Mouse (Mus musculus) limb, embryonic 12.5 days (tissue): ENCODE results near the gene Dnah8. TPM values are rescaled to one million over a fixed set of nuclear protein-coding genes. Genes with fewer than 3 reads are reported as not detected.

Experiments
- ATAC-seq: fragments of 200-750 bp; cut with Nextera tagmentation; 2 replicates; pipeline ENCODE4 v1.8.0; 2017; ENCODE audit warnings: low read depth, moderate TSS enrichment; ENCODE audit not compliant: insufficient number of reproducible peaks, insufficient read depth, low FRiP score, low TSS enrichment
- H3K27ac ChIP-seq: fragments of 300-500 bp; sonication (generic); 2 replicates; pipeline ENCODE4 v1.5.1; 2016; ENCODE audit warnings: mild to moderate bottlenecking, moderate library complexity
- H3K27me3 ChIP-seq: fragments of 300-500 bp; sonication (generic); 2 replicates; pipeline ENCODE4 v1.6.1; 2016; ENCODE audit warnings: mild to moderate bottlenecking, moderate library complexity
- H3K36me3 ChIP-seq: fragments of 300-500 bp; sonication (generic); 2 replicates; pipeline ENCODE4 v1.6.1; 2016; ENCODE audit warnings: mild to moderate bottlenecking, moderate library complexity
- H3K4me1 ChIP-seq: fragments of 300-500 bp; sonication (generic); replicated peaks from 2 replicates; pipeline ENCODE4 v1.6.1; 2016
- H3K4me2 ChIP-seq: fragments of 300-500 bp; sonication (generic); 2 replicates; pipeline ENCODE4 v1.6.1; 2016; ENCODE audit warnings: mild to moderate bottlenecking, moderate library complexity
- H3K4me3 ChIP-seq: fragments of 300-500 bp; sonication (generic); replicated peaks from 2 replicates; pipeline ENCODE4 v1.5.1; 2016; ENCODE audit warnings: mild to moderate bottlenecking
- H3K9ac ChIP-seq: fragments of 300-500 bp; sonication (generic); replicated peaks from 2 replicates; pipeline ENCODE4 v1.6.1; 2016; ENCODE audit warnings: mild to moderate bottlenecking, moderate library complexity
- H3K9me3 ChIP-seq: fragments of 300-500 bp; sonication (generic); 2 replicates; pipeline ENCODE4 v1.6.1; 2016; ENCODE audit warnings: mild to moderate bottlenecking, moderate library complexity
- WGBS: fragments of 180-500 bp; shearing (Covaris S2); methylation state at CpG from one replicate; pipeline ENCODE4 v1.1.7; 2016; 5-methylcytosine and 5-hydroxymethylcytosine counted together
- polyA plus RNA-seq: library from polyadenylated mRNA; unstranded; fragments of >200 nt; fragmentation: Nextera tagmentation; extraction: Ambion mirVana; gene quantifications from 2 replicates; pipeline ENCODE4 v1.2.1, GENCODE M21; 2016

Dnah8 gene
- polyA plus RNA-seq, 1 experiment from 2014 or later = 1.6 TPM

DNA sequence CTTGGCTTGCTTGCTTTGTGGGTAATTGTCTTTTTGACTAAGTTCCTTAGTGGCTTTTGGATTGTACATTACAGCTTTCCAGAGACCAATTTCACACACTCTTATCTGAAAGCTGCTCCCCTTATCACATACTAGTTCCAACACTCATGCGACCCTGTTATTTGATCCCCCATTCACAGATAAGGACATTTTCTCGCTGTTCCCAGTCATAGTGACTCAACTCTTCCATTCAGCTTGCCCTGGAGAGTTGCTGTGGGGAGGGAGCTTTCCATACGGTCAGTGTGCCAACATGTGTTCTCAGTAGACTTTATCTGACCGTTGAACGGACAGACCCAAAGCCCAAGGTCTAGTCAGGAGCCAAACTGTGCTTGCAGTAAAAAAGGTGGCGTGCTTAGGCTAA, 197.0 kb downstream of the Dnah8 start:
- Histone ChIP-seq H3K27ac (no peak overlapping the region), H3K4me1 (no peaks in the 10 kb centered on the region), H3K9me3 (no peaks in the 10 kb centered on the region), H3K4me2 (no peak overlapping the region), H3K27me3 (no peaks in the 10 kb centered on the region), H3K4me3 (no peak overlapping the region), H3K9ac (no peak overlapping the region), H3K36me3 (no peaks in the 10 kb centered on the region)
- 64% methylated on average over 6 of the region's 6 CpGs for WGBS
- no peak for ATAC-seq

GRCm38 (mm10) chr17:30824473-30824872, 200.3 kb downstream of the Dnah8 start:
- no peaks in the 10 kb centered on the region for H3K27me3 ChIP-seq
- H3K27ac ChIP-seq = no peak overlapping the region
- H3K4me2 ChIP-seq = no peak overlapping the region
- ATAC-seq = no peak
- no peak overlapping the region for H3K4me3 ChIP-seq
- no peaks in the 10 kb centered on the region for H3K36me3 ChIP-seq
- H3K4me1 ChIP-seq = no peaks in the 10 kb centered on the region
- H3K9ac ChIP-seq = no peak overlapping the region
- H3K9me3 ChIP-seq = no peaks in the 10 kb centered on the region
- 85% methylated on average over 7 of the region's 7 CpGs for WGBS

GRCm38 (mm10) chr17:30825731-30826304, 201.7 kb downstream of the Dnah8 start:
- H3K27me3 ChIP-seq = no peaks in the 10 kb centered on the region
- no peaks in the 10 kb centered on the region for H3K4me1 ChIP-seq
- H3K36me3 ChIP-seq = no peaks in the 10 kb centered on the region
- H3K9me3 ChIP-seq = no peaks in the 10 kb centered on the region
- H3K9ac ChIP-seq = no peak overlapping the region
- H3K4me2 ChIP-seq = no peak overlapping the region
- ATAC-seq = no peak
- H3K4me3 ChIP-seq = no peak overlapping the region
- WGBS = 64% methylated on average over 11 of the region's 11 CpGs
- H3K27ac ChIP-seq = no peak overlapping the region

DNA sequence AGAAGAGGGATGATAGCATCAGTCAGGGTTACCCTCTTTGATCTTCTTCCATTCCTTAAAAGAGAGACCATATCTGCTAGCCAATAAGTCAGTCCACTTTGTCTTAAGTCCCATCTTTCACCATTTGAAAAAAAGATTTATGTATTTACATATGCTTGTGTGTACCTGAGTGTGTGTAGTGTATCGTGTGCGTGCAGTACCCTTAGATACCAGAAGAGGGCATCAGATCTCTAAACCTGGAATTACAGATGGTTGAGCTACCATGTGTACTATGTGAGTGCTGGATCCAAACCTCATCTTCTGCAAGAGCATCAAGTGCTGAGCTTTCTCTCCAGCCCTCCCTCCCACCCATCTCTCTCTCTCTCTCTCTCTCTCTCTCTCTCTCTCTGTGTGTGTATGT, 207.0 kb downstream of the Dnah8 start:
- Histone ChIP-seq H3K4me1 (no peaks in the 10 kb centered on the region), H3K4me2 (no peak overlapping the region), H3K4me3 (no peak overlapping the region), H3K36me3 (no peaks in the 10 kb centered on the region), H3K27ac (no peak overlapping the region), H3K27me3 (no peaks in the 10 kb centered on the region), H3K9me3 (peaks cover 5% of the 10 kb centered on the region; the same call in 1 of the 2 replicates), H3K9ac (no peak overlapping the region)
- no peak for ATAC-seq
- 100% methylated on average over 2 of the region's 2 CpGs for WGBS

- Histone ChIP-seq H3K27me3 (no peaks in the 10 kb centered on the region), H3K27ac (no peak overlapping the region), H3K36me3 (no peaks in the 10 kb centered on the region), H3K9me3 (peaks cover 5% of the 10 kb centered on the region; the same call in 1 of the 2 replicates), H3K9ac (no peak overlapping the region), H3K4me3 (no peak overlapping the region), H3K4me2 (no peak overlapping the region), H3K4me1 (no peaks in the 10 kb centered on the region)
- no peak for ATAC-seq
- WGBS = 91% methylated on average over 4 of the region's 4 CpGs
Observed at GRCm38 (mm10) chr17:30835419-30835818, 211.3 kb downstream of the Dnah8 start.

- WGBS = 85% methylated on average over 1 of the region's 1 CpGs
Observed at GRCm38 (mm10) chr17:30837031-30837430, 212.9 kb downstream of the Dnah8 start.

DNA sequence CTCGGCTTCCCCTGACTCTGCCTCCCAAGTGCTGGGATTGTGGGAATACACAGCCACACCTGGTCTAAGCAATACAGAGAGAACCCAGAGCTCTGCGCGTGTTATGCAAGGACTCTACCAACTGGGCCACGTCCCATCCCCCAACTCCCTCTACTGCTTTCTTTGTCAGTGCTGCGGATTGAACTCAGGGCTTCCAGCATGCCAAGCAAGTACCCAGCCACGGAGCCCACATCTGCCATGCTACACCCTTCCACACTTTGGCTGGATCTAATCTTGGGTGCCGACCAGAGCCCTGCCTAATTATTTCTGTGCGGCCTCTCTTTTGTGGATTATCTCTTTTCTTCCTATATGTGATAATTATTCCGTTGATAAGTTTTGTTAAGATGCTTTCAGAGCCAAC, 215.9 kb downstream of the Dnah8 start:
- 88% methylated on average over 9 of the region's 9 CpGs for WGBS
- ATAC-seq = no peak
- no peak overlapping the region for H3K4me2 ChIP-seq
- H3K9me3 ChIP-seq = no peaks in the 10 kb centered on the region
- no peak overlapping the region for H3K27ac ChIP-seq
- no peak overlapping the region for H3K4me3 ChIP-seq
- no peak overlapping the region for H3K9ac ChIP-seq
- H3K27me3 ChIP-seq = no peaks in the 10 kb centered on the region
- 0 out of 2 replicates have a peak, but pooled peaks cover 6% of the 10 kb centered on the region for H3K4me1 ChIP-seq
- no peaks in the 10 kb centered on the region for H3K36me3 ChIP-seq

More at GRCm38 (mm10) chr17:30837031-30837430, 212.9 kb downstream of the Dnah8 start:
- Histone ChIP-seq H3K9me3 (no peaks in the 10 kb centered on the region), H3K4me1 (no peaks in the 10 kb centered on the region), H3K36me3 (no peaks in the 10 kb centered on the region), H3K4me3 (no peak overlapping the region), H3K9ac (no peak overlapping the region), H3K4me2 (no peak overlapping the region), H3K27me3 (no peaks in the 10 kb centered on the region), H3K27ac (no peak overlapping the region)
- no peak for ATAC-seq

DNA sequence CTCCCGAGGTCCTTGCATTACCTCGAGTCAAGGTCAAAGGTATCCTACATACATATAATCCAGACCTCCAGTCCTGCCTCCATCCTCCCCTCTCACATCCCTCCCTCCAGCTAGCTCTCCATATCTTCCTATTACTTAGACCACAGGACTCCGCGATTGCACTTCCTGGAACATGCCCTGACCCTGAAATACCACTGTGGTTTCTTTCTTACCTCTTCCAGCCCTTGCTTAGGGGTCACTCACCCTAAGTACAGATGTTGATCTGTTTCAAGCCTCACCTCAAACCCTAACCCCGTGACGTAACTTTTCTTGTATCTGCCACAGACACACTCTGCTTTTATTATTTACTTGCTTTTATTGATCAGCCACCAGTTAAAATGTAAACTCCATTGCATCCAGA, 218.2 kb downstream of the Dnah8 start:
- 0 out of 2 replicates have a peak, but pooled peaks cover 6% of the 10 kb centered on the region for H3K4me1 ChIP-seq
- H3K27me3 ChIP-seq = no peaks in the 10 kb centered on the region
- WGBS = 72% methylated on average over 6 of the region's 6 CpGs
- no peaks in the 10 kb centered on the region for H3K36me3 ChIP-seq
- H3K4me3 ChIP-seq = no peak overlapping the region
- no peak overlapping the region for H3K4me2 ChIP-seq
- ATAC-seq = no peak
- no peak overlapping the region for H3K27ac ChIP-seq
- H3K9ac ChIP-seq = no peak overlapping the region
- no peaks in the 10 kb centered on the region for H3K9me3 ChIP-seq

DNA sequence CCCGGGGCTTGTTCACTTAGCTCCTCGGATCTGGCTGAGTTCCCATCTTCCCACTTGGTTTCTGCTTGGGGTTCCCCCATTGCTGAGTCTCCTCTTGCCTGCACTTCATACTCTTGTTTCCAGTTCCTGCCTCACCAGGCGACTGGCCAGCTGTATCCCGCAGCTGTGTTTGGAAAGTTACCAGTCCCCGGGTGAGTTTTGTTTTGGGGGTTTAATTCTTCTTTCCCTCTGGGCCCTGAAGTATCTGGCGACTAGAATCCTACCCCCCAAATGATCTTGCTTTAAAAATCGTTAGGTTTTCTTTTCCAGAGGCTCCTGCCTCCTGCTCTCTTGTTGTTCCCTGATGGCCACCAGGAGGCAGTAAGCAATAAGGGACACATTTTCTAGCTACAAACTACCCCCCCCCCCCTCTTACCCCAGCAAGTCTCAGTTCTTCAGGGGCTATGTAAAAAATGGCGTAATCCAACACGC, 220.2 kb downstream of the Dnah8 start:
- Histone ChIP-seq H3K36me3 (no peaks in the 10 kb centered on the region), H3K9ac (no peak overlapping the region), H3K27me3 (no peaks in the 10 kb centered on the region), H3K4me3 (no peak overlapping the region), H3K27ac (no peak overlapping the region), H3K4me2 (no peak overlapping the region), H3K4me1 (0 out of 2 replicates have a peak, but pooled peaks cover 6% of the 10 kb centered on the region), H3K9me3 (no peaks in the 10 kb centered on the region)
- ATAC-seq = no peak
- WGBS = 48% methylated on average over 9 of the region's 9 CpGs

GRCm38 (mm10) chr17:30847498-30847897, 223.3 kb downstream of the Dnah8 start:
- no peak overlapping the region for H3K9ac ChIP-seq
- H3K4me1 ChIP-seq = 0 out of 2 replicates have a peak, but pooled peaks cover 6% of the 10 kb centered on the region
- no peaks in the 10 kb centered on the region for H3K9me3 ChIP-seq
- no peaks in the 10 kb centered on the region for H3K27me3 ChIP-seq
- no peak overlapping the region for H3K4me2 ChIP-seq
- no peak overlapping the region for H3K27ac ChIP-seq
- 88% methylated on average over 7 of the region's 7 CpGs for WGBS
- no peak for ATAC-seq
- no peak overlapping the region for H3K4me3 ChIP-seq
- no peaks in the 10 kb centered on the region for H3K36me3 ChIP-seq

DNA sequence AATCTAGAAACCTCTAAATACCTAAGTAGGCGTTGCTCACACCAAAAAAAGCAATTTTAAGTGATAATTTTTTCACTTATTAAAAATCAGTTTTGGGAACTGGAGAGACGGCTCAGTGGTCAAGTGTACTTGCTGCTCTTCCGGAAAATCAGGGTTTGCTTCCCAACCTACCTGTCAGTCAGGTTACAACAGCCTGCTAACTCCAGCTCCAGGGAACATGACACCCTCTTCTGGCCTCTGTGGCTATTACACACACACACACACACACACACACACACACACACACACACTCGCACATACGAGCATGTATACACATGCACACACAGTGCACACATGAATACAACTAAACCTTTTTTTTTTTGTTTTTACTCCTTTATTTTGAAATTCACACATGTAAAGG, 223.9 kb downstream of the Dnah8 start:
- Histone ChIP-seq H3K9me3 (no peaks in the 10 kb centered on the region), H3K9ac (no peak overlapping the region), H3K4me1 (0 out of 2 replicates have a peak, but pooled peaks cover 6% of the 10 kb centered on the region), H3K36me3 (no peaks in the 10 kb centered on the region), H3K4me2 (no peak overlapping the region), H3K27ac (no peak overlapping the region), H3K4me3 (no peak overlapping the region), H3K27me3 (no peaks in the 10 kb centered on the region)
- no peak for ATAC-seq
- WGBS = 87% methylated on average over 5 of the region's 5 CpGs

DNA sequence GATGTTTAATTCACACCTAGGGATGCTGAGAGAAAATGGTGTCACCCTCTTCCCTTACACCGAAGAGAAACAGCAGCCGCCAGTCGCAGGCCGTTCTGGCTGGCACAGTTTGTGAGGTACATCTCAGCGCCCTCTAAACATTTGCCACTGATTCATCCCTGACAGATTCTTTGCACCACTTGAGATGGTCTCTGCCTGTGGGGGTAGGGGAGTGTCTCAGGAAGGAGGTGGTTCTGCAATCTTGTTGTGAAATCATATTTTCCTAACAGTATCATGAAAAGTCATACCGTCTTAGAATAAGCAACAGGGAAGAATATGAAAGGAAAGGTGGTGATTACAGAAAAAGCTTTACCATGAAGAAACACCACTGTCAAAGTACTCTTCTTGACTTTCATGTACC, 224.7 kb downstream of the Dnah8 start:
- Histone ChIP-seq H3K4me1 (0 out of 2 replicates have a peak, but pooled peaks cover 6% of the 10 kb centered on the region), H3K9me3 (no peaks in the 10 kb centered on the region), H3K27me3 (no peaks in the 10 kb centered on the region), H3K4me3 (no peak overlapping the region), H3K36me3 (no peaks in the 10 kb centered on the region), H3K27ac (no peak overlapping the region), H3K9ac (no peak overlapping the region), H3K4me2 (no peak overlapping the region)
- no peak for ATAC-seq
- 94% methylated on average over 6 of the region's 6 CpGs for WGBS
